Mouse (Mus musculus): ENCODE measurements around the gene Smim14.

DNA sequence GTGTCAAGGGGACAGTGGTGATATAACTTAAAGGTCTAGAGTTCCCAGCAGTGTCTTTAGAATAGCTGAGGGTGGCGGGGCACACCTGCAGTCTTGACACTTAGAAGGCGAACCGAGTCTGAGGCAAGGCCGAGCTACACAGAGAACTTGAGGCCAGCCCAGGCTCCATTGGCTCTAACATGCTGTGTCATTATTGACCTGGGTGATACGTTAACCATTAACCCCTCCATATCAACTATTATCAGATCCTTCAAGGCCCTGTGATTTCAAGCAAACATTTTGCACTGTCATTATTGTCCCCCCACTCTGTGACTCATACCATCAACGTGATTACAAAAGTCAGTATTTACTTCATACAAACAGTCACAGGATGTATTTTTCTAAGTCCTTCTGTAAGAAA is 112.8 kb downstream of the Smim14 start:
- TF ChIP-seq CTCF (IDR thresholded peaks at IDR 0.05) (no peak), EP300 (IDR thresholded peaks at IDR 0.05) (no peak)
